Mouse (Mus musculus) layer of hippocampus, postnatal 14 days (tissue): ENCODE results near the gene Slc12a7. TPM values are rescaled to one million over a fixed set of nuclear protein-coding genes. Genes with fewer than 3 reads are reported as not detected.

ENCODE experiments used
- DNase-seq, 2 experiments: peaks; one replicate each; pipeline ENCODE4 v3.0.0; 2021 to 2022; ENCODE audit warnings: low spot score in 2 of 2, mixed read lengths in 1 of 2
- total RNA-seq, 2 experiments: library from RNA; stranded (reverse); gene quantifications; 2 replicates each; pipeline ENCODE4 v1.2.3; 2021

Slc12a7 gene
- total RNA-seq, 2 experiments from 2014 or later = 6.2 to 6.7 TPM

DNA sequence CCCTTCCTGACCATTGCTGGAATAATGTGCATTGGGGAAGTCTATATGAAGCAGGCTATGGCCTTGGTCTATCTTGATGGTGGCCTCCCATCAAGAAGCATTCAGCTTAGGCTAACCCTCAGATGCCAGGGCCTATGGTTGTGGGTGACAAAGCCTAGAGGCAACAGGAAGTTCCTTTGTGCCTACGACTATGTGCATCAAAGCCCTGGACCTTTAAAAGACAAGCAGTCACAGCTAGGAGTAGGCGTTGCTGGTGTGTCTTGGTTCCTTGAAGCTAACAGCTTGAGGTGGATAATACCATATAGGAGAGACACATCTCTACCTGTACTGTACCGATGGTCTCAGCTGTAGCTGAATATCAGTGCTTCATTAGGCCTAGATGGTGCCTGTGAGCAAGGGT, 27.2 kb downstream of the Slc12a7 start:
- no peak for DNase-seq

DNA sequence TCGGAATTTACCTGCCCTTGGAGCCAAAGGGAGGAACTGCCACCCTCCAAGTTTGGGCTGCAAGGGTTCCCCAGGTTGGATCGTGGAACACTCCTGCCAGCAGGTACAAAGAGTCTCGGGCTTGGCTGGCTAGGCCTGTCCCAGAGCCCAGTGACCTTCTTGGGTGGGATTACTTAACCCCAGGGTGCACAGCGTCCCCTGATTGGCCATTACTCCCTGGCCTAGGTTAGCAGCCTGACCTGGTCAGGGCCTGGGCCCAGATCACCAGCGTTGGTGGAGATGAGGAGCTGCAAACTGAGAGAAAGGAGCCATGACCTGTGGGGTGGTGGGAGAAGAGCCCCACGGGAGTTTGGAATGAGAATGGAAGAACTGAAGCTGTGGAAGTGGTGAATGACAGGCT, 30.0 kb downstream of the Slc12a7 start:
- no peak for DNase-seq

DNA sequence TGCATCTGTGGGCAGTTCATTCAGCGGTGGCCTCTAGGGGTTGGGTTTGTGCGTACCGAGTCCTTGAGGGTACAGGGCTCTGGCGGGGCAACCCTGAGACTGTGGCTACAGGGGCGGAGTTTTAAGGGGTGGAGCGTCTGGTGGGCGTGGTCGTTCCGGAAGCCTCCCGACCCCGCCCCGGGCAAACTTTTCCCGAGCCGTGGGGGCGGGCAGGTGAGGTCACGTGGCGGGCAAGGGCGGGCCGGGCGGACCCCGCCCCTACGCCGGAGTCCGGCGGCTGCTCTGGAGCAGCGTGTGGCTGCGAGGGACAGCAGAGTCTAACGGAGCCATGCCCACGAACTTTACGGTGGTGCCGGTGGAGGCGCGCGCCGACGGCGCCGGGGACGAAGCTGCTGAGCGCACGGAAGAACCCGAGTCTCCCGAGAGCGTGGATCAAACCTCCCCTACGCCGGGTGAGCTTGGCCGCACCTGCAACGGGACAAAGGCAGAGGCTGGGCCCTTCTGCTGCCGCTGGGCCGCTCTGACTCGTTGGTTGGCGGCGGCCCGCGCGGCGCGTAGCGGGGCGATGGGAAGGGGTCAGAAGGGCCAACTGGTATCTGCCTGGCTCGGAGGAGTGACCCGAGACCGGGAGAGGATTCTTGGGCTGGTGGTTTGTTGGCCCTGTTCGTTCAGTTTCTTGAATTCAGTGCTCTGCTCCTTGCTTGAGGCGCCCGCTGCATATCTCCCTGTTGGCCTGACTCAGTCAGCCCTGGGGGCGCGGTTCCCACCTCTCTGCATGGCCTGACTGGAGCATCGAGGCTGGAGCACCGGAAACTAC, 30.8 kb downstream of the Slc12a7 start:
- DNase-seq = peak; percentile 9 to 45

DNA sequence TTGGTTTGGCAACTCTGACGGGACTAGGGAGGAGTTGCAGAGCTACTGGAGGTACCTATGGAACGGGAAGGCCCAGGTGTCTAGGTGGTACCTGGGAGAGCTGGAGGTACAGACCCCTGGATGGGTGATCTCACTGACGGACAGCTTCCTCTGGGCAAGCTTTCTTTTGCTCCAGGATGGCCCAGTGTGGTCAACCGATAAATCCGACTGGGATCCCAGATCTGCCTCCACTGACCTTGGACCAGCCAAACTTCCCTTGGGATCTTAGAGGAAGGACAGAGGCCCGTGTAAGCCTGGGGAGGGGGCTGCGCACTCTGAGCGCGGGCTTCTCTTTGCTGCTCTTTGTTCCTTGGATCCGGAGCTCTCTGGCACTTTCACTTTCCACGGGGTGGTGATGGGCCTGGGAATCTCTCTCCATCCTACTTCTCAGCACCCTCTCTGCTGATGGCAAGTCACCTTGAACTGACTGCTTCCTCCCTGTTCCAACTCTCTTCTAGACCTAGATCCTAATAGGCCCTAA, 31.4 kb downstream of the Slc12a7 start:
- DNase-seq = no peak

DNA sequence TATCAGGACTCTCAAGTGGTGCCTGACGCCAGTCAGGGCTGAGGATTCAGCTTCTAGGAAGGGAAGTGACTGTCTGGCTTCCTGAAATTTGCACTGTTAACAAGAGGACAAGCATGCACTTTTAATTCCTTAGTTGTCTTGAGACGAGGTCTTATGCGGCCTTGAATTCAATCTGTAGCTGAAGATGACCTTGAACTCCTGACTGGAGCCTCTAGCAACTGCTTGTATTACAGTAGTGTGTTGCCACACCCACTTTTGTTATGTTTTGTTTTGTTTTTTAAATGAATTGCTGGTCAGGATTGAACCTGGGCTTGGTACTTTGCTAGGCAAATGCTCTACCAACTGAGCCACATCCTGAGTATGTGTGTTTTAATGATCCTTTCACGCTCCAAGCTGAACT, 32.5 kb downstream of the Slc12a7 start:
- no peak for DNase-seq

DNA sequence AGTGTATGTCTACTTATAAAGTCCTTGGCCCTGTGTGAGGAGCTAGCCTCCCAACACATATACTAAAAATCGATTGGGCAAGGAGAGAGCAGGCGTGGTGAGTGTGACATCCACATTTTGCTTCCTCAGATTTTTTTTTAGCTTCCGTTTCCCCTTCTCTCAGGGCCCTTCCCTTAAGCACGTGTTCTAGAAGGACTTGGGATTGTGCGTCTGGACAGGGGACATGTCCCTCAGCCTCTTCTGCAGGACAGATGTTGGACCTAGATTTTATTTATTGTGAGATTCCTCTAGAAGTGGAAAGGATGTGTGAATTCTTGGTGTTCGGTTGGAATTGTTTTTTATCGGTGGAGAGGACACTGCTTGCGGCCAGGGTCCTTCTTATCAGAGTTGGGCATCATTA, 34.3 kb downstream of the Slc12a7 start:
- DNase-seq = no peak

DNA sequence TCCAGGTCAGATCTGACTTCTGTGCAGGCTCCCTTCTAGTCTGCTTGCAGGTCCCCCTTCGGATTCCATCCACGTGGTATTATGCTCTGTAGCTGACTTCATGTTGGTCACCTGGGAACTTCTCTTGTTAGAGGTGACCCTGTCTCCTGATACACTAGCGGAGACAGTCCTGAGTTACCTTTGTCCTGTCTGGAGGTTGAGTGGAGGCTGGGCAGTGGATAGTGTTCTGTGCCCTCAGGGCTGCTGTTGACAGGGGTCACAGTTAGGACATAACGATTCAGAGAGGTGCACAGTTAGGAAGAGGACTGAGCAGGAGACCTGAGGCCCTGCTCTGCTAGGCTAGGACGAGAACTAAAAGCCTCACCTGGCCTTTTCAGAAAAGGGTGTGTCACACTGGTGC, 34.9 kb downstream of the Slc12a7 start:
- DNase-seq = no peak

DNA sequence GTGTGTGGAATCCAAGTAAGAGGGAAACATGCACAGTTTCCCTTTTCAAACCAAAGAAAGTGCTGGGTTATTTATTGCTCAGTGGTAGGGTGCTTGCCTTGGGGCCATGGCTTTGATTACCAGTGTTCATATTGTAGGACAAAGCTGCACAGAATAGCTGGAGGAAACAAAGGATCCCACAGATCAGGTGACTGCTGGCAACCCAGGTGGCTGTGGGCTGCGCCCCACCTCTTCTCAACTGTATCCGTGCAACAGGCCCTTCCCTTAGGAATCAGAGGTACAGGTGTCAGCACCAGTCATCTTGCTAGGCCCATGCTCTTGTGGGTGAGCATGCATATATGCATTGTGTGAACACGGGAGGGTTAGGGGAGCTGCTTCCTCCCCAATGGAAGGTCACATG, 35.4 kb downstream of the Slc12a7 start:
- DNase-seq = no peak

DNA sequence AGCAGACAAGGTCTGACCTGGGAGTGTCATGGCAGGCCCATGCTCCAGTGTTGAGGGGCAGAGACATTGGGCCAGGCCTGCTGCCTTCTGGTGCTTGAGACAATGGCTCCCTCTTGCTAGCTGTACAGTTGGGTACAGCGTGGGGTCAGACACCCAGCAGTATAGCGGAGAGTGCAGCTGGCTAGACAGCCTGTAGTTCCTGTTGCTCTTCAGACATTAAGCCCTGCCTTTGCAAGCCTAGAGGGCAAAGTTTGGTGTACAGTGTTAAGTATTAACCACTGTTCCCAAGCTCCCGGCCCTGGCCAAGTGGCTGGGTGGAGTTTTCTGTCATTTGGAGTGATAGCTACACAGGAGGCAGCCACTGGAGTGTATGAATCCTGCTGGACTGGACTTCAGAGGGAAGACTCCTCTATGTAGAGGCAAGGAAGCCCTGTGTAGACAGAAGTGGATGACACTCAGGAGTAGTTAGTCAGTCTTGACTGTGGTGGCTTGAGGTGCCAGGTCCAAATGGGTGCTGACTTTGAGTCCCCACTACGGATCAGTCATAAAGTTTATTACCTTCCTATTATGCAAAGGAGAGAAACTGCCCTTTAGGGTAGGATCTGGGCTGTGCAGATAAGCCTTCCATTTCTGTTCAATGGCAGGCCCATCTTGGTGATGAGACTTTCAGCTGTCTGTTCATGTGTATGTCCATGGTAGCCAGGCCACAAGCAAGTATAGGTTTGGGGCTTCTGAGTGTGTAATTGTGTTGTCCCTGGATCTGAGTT, 37.2 kb downstream of the Slc12a7 start:
- DNase-seq = no peak

DNA sequence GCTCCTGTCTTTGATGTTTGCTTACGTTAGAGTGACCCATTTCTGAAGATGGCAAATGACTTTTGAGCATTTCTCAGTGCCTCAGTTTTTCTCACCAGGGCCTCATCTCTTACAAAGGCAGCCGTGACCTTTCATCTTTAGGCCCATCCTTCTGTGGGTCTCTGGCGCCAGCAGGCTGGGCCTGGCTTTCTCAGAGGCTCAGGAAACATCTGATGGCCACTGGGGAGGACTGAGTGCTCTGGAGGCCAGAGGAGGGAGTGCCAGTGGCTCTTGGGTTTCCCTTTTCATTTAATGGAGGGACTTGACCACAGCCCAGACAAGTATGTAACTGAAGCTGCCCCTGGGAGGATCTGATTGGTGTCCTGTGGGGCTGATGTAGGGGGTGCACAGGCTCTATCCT, 38.2 kb downstream of the Slc12a7 start:
- no peak for DNase-seq

DNA sequence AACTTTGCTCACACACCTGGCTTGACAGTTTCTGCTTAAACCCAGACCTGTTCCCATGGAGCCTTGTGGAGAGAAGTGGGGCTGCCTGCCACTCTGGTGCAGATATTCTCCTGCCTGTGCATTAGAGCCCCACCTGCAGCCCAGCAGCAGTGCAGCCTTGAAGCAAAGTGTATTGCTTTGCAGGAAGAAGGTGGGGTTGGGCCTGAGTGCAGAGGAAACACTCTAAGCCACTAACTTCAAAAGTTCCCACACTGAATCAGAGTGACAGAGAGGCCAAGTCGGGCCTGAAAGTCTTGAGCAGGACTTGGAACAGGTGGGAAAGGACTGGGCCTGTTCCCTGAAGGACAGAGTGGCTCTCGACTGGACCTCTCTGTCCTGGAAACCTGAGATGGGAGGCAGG, 39.8 kb downstream of the Slc12a7 start:
- no peak for DNase-seq

DNA sequence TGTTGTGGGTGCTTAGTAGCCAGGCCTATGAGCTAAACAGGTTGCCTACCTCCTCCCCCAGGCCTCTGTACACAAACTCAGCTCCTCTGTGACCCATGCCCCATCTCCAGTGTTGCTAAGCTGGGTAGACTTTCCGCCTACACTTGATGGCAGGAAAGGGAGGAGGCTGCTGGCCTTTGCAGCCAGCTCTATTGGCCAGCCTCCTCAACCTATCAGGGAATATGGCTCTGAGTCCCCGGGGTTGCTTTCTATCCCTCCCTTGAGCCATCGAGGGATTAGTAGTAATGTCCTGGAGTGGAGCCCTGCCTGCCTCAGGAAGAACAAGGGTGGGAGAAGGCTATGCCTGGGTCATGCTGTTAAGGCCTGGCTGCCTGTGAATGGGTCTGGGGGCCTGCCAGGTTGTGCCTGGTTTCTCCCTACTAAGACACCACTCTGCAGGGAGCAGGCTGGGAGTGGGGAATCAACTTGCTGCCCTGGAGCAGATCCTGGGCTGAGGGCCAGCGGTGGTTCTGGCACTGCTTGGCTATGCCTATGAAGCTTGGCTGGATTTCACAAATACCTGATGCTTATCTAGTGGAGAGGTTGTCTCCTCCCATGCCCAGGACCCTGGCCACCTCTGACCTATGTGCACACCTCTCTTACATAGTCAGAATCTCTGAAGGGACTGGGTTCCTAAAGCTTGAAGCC, 40.8 kb downstream of the Slc12a7 start:
- DNase-seq = peak in 1 of 2 experiments; percentile 22

DNA sequence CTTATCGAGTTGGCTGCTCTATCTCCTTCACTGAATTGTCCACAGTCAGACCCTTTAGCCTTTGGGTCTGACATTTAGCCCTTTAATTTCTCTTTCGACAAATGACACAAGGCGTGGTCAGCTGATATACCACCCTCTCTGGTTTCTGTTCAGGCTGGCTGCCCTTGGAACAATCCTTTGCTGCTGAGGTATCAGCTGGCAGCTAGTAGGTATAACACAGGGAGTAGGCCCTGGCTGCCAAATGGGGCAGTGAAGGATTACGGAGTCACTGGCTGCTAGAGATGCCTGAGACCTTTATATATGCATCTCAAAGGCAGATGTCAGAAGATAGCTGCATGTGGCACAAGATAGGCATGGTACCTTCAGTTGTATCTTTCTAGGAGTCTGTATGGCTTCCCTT, 42.9 kb downstream of the Slc12a7 start:
- no peak for DNase-seq

DNA sequence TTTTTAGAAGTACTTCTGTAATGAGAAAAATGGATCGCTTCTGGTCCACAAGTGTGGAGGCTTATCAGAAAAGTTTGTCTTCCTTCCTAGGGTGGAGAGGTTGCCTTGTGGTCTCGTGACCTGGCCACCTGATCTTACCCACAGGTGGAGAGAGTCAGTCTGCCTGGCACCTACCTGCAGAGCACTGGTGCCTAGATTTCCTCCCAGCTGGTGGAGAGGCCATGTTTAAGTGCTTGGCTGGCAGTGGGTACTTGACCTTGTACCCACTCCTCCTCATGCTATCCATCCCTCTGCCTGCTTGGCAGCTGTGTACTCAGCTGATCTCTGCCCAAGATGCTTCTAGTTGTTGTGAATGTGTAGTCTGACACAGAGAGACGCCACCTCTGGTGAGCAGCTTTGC, 44.7 kb downstream of the Slc12a7 start:
- DNase-seq = no peak

DNA sequence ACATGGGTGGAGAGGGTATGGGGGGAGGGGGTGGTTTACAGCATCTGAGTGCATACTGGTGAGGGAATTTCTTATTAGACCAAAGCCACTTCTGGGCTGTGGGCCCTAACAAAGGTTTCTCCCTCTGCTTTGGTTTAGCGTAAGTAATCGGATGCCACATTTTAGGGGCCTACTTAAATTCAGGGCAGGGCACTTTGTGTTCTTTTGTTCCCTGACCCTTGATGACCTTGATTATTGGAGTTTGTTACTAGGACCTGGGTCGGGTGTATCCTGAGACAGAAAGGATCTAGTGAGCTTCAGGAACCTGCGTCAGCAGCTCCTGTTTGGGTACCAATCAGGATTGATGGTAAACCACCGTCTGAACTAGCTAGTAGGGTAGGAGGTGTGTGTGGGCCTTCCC, 49.6 kb downstream of the Slc12a7 start:
- no peak for DNase-seq

DNA sequence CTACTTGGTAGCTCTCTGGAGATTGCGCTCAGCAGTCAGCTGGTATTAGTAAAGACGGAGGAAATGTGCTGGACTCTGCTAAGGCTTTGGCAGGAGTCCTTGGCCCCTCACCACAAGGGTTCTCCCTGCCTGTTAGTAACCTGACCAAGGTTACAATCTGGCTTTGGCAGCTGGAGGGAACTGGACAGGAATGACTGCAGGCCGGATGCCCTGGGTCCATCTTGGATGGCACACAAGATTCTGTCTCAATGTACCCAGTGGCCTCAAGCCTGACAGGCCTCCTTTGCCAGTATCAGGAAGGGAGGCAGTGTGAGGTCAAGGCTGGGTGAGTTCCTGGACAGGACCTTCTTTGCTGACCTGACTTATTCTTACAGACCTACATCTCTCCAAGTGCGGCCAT, 59.3 kb downstream of the Slc12a7 start:
- DNase-seq = no peak

DNA sequence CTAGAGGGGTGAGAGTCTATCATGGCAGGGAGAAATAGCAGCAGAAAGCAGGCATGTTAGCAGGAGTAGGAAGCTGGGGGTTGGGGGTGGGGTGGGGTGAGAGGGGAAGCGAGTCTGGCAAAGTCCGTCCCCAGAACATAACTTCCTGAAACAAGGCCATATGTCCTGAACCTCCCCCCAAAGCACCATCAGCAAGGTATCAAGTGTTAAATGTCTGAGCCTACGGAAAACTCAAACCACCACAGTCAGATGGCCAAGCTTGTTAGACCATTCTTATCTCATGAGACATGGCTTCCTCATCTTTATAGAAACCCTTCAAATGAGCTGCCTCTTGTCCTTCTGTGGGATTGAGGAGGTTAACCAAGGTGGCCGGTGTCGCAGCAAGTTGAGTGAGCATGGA, 60.3 kb downstream of the Slc12a7 start:
- DNase-seq = no peak

DNA sequence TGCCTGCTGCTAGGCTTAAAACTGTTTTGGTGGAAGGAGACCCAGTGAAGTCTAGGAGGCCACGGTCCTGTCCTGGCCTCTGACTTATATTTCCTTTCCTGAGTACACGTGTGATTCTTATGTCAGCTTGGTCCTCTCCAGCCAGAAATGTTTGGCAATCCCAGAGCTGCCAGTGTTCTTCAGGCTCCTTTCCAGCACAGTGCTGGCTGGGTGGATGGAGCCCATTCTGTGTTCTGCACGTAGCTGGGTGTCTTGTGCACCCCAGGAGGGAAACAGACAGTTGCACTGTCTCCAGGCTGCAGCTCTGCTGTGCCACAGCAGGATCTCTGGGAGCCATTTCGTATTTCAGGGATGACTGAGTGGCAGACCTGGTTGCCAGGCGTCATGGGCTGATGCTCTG, 66.2 kb downstream of the Slc12a7 start:
- DNase-seq = peak; percentile 12 to 21

DNA sequence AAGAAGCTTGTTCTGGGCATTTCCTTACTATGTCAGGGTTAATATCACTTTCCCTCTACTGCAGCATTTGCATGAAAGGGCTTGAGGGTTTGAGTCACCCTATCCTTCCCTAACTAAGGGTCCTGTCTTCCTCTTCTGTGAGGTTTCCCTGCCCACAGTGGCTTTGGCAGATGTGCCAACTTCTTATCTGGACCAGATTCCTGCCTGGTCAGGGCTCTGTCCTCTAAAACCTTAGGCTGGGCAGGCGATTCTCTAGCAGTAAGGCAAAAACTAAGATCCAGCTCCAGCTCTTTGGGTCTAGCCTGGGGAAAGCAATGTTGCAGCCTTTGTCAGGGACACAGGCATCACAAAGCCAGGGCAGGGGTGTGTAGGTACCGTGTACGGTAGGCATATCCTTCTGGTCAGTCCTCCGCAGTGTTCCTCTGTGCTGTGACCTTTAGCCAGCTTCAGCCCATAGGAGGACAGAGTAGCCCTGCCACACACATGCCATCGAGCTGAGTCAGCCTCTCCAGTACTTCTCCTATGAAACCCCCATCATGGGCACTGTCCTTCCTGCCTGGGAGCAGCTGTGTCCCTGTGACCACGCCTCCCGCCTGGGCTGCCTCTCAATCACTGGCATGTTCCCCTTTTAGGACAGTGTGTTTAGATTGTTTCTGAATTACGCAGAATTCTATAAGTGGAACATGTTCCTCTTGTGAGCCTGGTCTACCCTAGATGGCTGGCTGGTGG, 70.7 kb downstream of the Slc12a7 start:
- peak; percentile 11 to 44 for DNase-seq

DNA sequence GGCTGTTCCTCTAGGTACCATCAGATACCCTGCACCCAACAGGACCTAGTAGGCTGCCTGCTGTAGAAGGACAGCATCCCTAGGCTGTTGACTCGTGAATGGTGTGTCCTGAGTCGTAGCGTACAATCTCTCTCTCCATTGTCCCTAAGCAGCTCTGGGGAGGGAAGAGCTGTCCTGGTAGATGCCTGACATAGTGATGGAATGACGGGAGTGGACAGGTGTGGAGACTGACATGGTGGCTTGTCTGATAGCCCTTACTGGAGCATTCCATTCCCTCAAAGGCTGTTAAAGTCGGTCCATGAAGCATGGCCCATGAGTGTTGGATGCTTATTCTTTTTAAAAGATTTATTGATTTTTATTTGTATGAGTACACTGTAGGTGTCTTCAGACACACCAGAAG, 72.0 kb downstream of the Slc12a7 start:
- no peak for DNase-seq

DNA sequence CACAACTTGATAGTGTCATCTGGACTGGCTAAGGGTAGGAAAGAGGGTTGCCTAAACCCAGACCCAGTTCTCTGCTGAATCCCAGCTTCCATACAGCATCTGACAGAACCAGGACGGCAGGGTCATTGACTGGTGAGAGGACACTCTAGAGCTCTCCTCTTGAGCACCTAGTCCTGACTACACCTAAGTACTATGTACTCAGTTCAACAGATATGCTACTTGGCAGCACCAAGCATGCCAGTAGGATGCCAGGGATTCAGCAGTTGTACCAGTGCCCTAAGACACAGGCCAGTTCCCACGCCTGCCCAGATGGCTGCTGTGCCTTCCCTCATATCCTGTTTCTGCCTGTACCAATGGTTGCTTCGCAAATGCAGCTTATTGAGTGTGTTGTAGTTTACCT, 80.0 kb downstream of the Slc12a7 start:
- no peak for DNase-seq
